Mouse (Mus musculus) spleen, embryonic (tissue): ENCODE data around the gene Sgms1.

Experiments used
- CTCF ChIA-PET: fragments of 350-600 bp; sonication (Branson Sonifier 250); formaldehyde crosslinking; loops from one replicate; lab custom pipeline; 2022; lab: Charles Lee

The Sgms1 gene

DNA sequence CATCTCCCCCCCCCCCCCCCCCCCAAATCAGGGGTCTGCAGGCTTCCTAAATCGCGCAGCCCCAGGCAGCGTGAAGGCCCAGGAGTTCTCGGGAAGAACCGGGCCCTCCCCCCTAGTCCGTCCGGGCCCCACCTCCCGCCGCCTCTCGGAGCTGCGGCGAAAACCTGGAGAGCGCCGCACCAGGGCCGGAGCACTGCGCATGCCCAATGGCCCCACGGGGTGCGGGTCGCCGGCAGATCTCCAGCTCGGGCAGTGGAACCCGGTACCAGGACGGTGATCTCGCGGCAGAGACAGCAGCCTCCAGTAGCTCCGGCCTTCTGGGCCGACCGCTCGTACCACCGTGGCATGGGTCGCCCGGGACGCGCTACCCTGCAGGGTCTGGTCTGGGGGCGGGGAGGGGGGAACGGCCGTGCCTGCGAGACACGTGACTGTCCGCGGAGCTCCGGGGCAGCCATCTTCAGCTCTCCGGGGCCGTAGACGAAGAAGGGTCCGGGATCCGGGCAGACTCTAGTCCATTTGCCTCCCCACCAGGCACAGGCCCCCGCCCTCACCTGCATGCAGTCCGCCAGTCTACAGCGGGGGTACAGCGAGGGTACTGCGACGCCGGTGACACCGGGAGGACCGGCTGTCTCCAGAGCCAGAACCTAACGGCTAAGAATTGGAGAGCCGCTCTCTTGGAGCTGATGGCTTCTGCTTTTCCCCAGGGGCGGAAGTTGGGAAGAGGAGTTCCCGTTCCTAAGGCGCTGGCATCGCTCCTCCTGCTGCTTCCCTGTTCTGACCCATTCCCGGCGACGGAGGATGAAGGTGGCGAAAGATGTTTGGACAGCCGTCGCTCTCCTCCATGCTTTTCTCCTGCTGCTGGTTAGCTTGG is at the start of gene Sgms1:
Sgms1 (minus strand) TSS at position 714 of the 871 bp plus-strand sequence.
- CTCF ChIA-PET: interaction anchor here (0.5 to 1.0 kb wide), 3 partner anchors 9 to 101 kb away, joined by 4 to 12 read pairs (median 4); no protein-coding TSS in a partner anchor

GRCm38 (mm10) chr19:32425856-32426255 is 36.3 kb upstream of the Sgms1 start:
- CTCF ChIA-PET: no interaction called here

- CTCF ChIA-PET: no interaction called here
Measured at GRCm38 (mm10) chr19:32424706-32425105, 35.2 kb upstream of the Sgms1 start.

- CTCF ChIA-PET: no interaction called here
Measured at GRCm38 (mm10) chr19:32419069-32419468, 29.6 kb upstream of the Sgms1 start.

DNA sequence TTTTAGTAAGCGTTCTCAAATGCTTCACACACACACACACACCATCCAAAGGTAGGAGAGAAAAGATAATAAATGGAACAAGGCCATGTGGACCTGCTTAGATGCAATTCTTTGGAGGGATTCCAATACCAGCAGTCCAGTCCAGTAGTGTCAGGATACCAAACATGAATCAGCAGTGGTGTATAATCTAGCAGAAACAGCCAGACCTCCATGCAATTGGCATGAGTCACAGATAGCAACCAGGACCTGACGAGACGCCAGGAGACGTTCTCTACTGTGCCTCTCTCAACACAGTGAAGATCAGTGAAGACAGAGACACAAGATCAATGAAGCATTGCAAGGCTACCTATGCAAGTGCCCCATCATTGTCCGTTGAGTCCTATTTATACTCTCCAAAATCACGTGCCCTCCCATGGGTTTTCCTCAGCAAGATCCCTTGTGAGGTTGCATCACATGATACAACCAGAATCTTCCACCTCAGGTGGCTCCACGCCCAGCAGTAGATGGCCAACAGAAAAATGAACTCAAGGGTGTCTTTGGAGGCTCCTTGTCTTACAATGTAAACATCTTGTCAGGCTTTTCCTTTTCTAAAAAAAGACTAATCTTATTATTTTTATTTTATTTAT is 27.3 kb upstream of the Sgms1 start:
- CTCF ChIA-PET: no interaction called here

- CTCF ChIA-PET: no interaction called here
Measured at GRCm38 (mm10) chr19:32409603-32410360, 20.3 kb upstream of the Sgms1 start.

DNA sequence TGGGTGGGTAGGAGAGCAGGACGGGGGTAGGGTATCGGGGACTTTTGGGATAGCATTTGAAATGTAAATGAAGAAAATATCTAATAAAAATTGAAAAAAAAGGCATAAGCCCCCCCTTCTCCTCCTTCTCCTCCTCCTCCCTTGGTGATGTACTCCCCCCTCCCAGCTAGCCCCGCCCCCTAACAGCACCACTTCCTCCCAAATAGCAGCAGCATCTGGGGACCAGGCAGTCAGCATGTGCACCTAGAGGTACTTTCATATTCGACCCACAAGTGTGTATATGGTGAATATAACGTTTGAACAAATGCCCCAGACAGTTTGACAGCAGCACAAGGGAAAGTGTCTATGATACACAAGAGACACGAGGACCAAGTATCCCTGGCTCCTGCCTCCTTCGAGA is 17.2 kb upstream of the Sgms1 start:
- CTCF ChIA-PET: interaction anchor here (0.6 kb wide), 1 partner anchor 16 kb away, joined by 8 read pairs; no protein-coding TSS in a partner anchor

DNA sequence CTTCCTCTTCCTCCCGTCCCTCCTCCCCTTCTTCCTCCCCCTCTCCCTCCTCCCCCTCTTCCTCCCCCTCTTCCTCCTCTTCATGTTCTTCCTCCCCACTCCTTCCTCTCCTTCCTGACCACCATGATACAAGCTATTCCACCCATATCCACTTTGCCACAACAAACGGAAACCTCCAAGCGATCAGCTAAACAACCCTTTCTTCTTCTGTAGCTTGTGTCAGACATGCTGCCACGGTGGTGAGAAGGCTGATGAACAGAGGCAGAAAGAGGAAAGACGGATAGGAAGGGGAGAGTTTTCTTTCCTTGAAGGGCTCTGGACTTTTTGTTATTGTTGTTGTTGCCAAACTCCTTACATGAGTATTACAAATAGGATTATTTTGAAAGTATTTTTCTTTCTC is 14.9 kb upstream of the Sgms1 start:
- CTCF ChIA-PET: interaction anchor here (0.7 kb wide), 1 partner anchor 615 kb away, joined by 3 read pairs; no protein-coding TSS in a partner anchor

DNA sequence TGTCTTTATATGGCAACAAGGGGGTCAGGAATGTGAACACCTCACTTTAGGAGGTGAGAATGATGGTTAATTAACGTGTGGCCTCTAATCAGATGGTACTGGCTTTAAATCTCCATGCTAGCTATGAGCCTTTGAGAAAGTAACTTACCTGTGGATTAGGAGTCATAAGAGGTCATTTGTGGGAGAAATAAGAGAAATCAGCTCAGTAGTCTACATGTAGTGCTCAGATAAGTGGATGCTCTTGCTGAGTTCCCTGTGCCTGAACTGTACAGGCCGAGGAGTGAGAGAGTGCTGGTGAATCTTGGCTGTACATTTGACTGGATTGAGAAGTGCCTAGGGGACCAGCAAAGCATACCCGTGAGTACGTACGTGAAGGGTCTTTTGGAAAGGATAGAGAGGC is 14.3 kb upstream of the Sgms1 start:
- CTCF ChIA-PET: no interaction called here

GRCm38 (mm10) chr19:32398491-32398890 is 9.0 kb upstream of the Sgms1 start:
- CTCF ChIA-PET: interaction anchor here (0.6 kb wide), 1 partner anchor 566 kb away, joined by 3 read pairs; no protein-coding TSS in a partner anchor

GRCm38 (mm10) chr19:32396303-32396702 is 6.8 kb upstream of the Sgms1 start:
- CTCF ChIA-PET: no interaction called here

DNA sequence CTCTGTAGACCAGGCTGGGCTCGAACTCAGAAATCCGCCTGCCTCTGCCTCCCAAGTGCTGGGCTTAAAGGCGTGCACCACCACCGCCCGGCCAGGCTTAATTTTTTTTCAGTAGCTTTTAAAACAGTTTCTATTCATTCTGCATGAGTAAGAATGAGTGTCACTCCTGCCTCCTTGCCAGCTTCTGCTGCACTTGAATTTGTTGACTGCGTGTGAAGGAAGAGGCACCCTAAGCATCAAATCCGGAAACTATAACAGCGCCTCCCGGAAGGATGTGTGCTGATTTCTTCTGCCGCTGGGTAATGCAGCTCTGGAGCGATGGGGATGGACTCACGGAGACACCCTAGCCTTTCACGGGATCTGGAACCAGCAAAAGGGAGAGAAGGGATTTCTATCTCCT is 5.3 kb upstream of the Sgms1 start:
- CTCF ChIA-PET: no interaction called here

DNA sequence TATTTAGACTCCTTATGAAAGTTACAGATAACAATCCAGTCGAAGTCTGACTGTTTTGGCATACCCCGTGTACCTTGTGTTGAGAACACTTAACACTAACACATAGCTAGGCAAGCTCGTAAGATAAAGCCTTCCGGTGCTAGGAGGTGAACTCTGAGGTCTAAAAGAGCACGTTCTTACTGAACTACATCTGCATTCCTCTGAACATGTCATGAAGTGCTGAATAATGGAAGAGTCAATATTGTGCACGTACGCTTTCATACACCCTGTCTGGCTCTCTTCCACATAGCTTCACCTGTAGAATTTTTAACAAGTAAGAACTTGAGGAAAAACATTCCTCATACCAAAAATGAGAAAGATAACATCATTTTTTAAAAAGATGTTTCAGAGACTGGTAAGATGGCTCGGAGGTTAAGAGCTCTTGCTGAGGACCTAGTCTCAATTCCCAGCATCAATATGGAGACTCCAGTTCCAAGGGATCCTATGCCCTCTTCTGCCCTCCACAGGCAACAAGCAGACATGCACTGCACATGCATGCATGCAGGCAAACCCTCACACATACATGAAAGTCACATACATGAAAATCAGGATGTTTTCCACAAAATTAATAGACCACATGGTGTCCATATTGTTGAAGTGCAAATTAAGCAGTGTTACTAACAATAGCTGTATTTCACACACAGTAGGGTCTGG is 4.4 kb upstream of the Sgms1 start:
- CTCF ChIA-PET: no interaction called here

DNA sequence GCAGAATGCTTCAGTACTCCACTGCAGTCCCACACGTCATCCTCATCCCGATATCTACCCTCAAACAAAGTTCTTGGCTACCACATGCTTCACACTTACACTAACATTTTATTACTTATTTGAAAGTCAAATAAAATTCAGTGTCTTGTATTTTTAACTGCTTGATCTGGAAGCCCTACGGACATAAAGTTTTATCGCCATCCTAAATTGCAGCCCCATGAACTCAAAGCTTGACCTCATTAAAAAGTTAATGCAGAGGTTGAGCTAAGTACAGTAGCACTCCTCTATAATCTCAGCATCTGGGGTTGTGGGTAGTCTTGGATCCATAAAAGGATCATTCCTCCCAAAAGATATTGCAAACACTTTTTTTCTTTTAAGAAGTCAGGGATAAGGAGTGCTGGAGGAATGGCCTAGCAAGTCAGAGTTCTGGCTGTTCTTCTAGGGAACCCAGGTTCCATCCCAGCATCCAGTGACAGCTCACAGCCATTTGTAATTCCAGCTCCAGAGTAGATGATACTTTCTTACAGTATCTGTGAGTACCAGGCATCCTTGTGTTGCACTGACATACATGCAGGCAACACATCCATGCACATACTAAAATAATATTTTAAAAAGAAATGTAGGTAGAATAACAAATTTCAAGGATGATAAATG is 3.7 kb upstream of the Sgms1 start:
- CTCF ChIA-PET: no interaction called here

- CTCF ChIA-PET: no interaction called here
Measured at GRCm38 (mm10) chr19:32391441-32391840, 1.9 kb upstream of the Sgms1 start.

GRCm38 (mm10) chr19:32390116-32390515 is 602 bp upstream of the Sgms1 start:
- CTCF ChIA-PET: no interaction called here

GRCm38 (mm10) chr19:32388191-32388921 is 1.2 kb downstream of the Sgms1 start:
- CTCF ChIA-PET: interaction anchor here (0.7 kb wide), 1 partner anchor 83 kb away, joined by 12 read pairs; no protein-coding TSS in a partner anchor

GRCm38 (mm10) chr19:32387403-32388190 is 1.9 kb downstream of the Sgms1 start:
- CTCF ChIA-PET: no interaction called here
